Comparison of ENCODE assay signal across 40 mouse cellular contexts in genomic region chr19:46074266-46074665, GRCm38 (mm10). TPM values are rescaled to one million over a fixed set of nuclear protein-coding genes. Genes with fewer than 3 reads are reported as not detected.
DNase-seq lines count a peak whose midpoint lies in the region; ATAC-seq and TF ChIP-seq lines count a peak whose summit lies in the region.
"Had no signal": no experiment of that assay in that cellular context is flagged by ENCODE, and none has a peak within 500 bp of the region (broad histone marks: within the 10 kb centered on the region; RNA-seq: fewer than 3 reads in every experiment).

No protein-coding gene starts in this region.

- H3K36me3 ChIP-seq in ES-Bruce4 (ENCODE audit: control insufficient read depth, insufficient read depth, low read length, poor library complexity, severe bottlenecking) = peaks cover 29% of the 10 kb centered on the region
- H3K36me3 ChIP-seq in liver, embryonic 12.5 days = peaks cover 70% of the 10 kb centered on the region
- H3K36me3 ChIP-seq in liver, postnatal 0 days (replicated peaks; ENCODE audit: insufficient read depth, low read length) = peaks cover 48% of the 10 kb centered on the region

- peaks cover 5% of the 10 kb centered on the region for H3K4me1 ChIP-seq in ES-Bruce4 (ENCODE audit: control insufficient read depth, insufficient read depth, low read length)
- peaks cover 53% of the 10 kb centered on the region for H3K4me1 ChIP-seq in liver, embryonic 12.5 days
- H3K4me1 ChIP-seq in liver, postnatal 0 days (ENCODE audit: insufficient read depth) = peaks cover 17% of the 10 kb centered on the region

- TF ChIP-seq POLR2A in ES-Bruce4 (IDR thresholded peaks at IDR 0.05; ENCODE audit: insufficient read depth, low read length) = no peak

- peak overlapping the region; percentile 82 for H3K4me2 ChIP-seq in liver, embryonic 12.5 days
- no peak overlapping the region for H3K4me2 ChIP-seq in liver, postnatal 0 days (ENCODE audit: low read depth, low read length)
- H3K4me2 ChIP-seq: forebrain, embryonic 12.5 days; limb, embryonic 15.5 days; neural tube, embryonic 12.5 days had no signal

- no peak for TF ChIP-seq CTCF in ES-Bruce4 (IDR thresholded peaks at IDR 0.05; ENCODE audit: low read depth, low read length)
- TF ChIP-seq CTCF in liver, postnatal 0 days (IDR thresholded peaks at IDR 0.05; ENCODE audit: low read depth) = no peak

- no peak overlapping the region for H3K4me3 ChIP-seq in ES-Bruce4 (ENCODE audit: low read depth, low read length)
- no peak overlapping the region for H3K4me3 ChIP-seq in liver, embryonic 12.5 days
- H3K4me3 ChIP-seq in liver, postnatal 0 days (ENCODE audit: low read depth, low read length) = no peak overlapping the region
- H3K4me3 ChIP-seq: embryonic facial prominence, embryonic 13.5 days; erythroblast, embryonic 14.5 days; forebrain, embryonic 12.5 days; heart, adult 2 months; heart, embryonic 12.5 days; lung, embryonic 15.5 days; megakaryocyte, embryonic 14.5 days; neural tube, embryonic 12.5 days had no signal

- H3K27me3 ChIP-seq in ES-Bruce4 (ENCODE audit: control insufficient read depth, insufficient read depth, low read length, poor library complexity, severe bottlenecking) = no peaks in the 10 kb centered on the region
- H3K27me3 ChIP-seq in liver, embryonic 12.5 days (replicated peaks) = no peaks in the 10 kb centered on the region
- H3K27me3 ChIP-seq in liver, postnatal 0 days (ENCODE audit: insufficient read depth, low read length) = no peaks in the 10 kb centered on the region
- H3K27me3 ChIP-seq: embryonic facial prominence, embryonic 13.5 days; forebrain, embryonic 12.5 days; heart, embryonic 12.5 days; kidney, embryonic 15.5 days; limb, embryonic 15.5 days; lung, embryonic 15.5 days; megakaryocyte, embryonic 14.5 days; neural tube, embryonic 12.5 days had no signal

- peak; percentile 64 for DNase-seq in c-Kit-positive CD71-positive TER-119-positive erythroid progenitor cells, embryonic 14.5 days (ENCODE audit: low spot score)
- no peak for DNase-seq in liver, postnatal 0 days
- no peak for DNase-seq in lung, postnatal 4 days
- DNase-seq in urinary bladder, adult 2 months (ENCODE audit: low spot score) = no peak
- DNase-seq in adrenal gland, postnatal 25 days = no peak
- DNase-seq: adrenal gland, postnatal 10 days; cerebellum, adult 18-20 months; cerebellum, postnatal 10 days; forebrain, postnatal 0 days; heart, adult 2 months; heart, postnatal 4 days; kidney, adult 11 months; kidney, postnatal 25 days; lung, postnatal 36 days; right cerebral cortex, adult 18-20 months; right cerebral cortex, postnatal 4 days; thymus, adult 2 months; thymus, postnatal 36 days had no signal

- peak overlapping the region; percentile 98 for H3K27ac ChIP-seq in ES-Bruce4 (ENCODE audit: insufficient read depth, low read length)
- peak overlapping the region; percentile 89 for H3K27ac ChIP-seq in liver, embryonic 12.5 days
- peak overlapping the region; percentile 40; the same call in 1 of the 2 replicates for H3K27ac ChIP-seq in liver, postnatal 0 days (ENCODE audit: low read depth)
- H3K27ac ChIP-seq: forebrain, embryonic 12.5 days; heart, adult 2 months; hindbrain, embryonic 14.5 days; lung, embryonic 15.5 days; neural tube, embryonic 12.5 days had no signal

- no peaks in the 10 kb centered on the region for H3K9me3 ChIP-seq in ES-Bruce4 (replicated peaks; ENCODE audit: control insufficient read depth, insufficient read depth, low read length, poor library complexity, severe bottlenecking)
- H3K9me3 ChIP-seq in liver, embryonic 12.5 days (replicated peaks) = no peaks in the 10 kb centered on the region
- no peaks in the 10 kb centered on the region for H3K9me3 ChIP-seq in liver, postnatal 0 days (ENCODE audit: low read length)
- H3K9me3 ChIP-seq: embryonic facial prominence, embryonic 13.5 days; forebrain, embryonic 12.5 days; heart, embryonic 12.5 days; kidney, embryonic 15.5 days; limb, embryonic 10.5 days; limb, embryonic 15.5 days; lung, embryonic 15.5 days; megakaryocyte, embryonic 14.5 days; neural tube, embryonic 12.5 days had no signal

- 43% methylated on average over 5 of the region's 5 CpGs for WGBS in liver, embryonic 12.5 days (ENCODE audit: insufficient replicate concordance)
- 66% methylated on average over 5 of the region's 5 CpGs for WGBS in liver, postnatal 0 days (ENCODE audit: insufficient replicate concordance)

- H3K9ac ChIP-seq in ES-Bruce4 (ENCODE audit: low read depth, poor library complexity, severe bottlenecking) = peak overlapping the region; percentile 33
- H3K9ac ChIP-seq in liver, embryonic 12.5 days = peak overlapping the region; percentile 33; the same call in 1 of the 2 replicates
- H3K9ac ChIP-seq in liver, postnatal 0 days (replicated peaks) = no peak overlapping the region
- H3K9ac ChIP-seq: embryonic facial prominence, embryonic 13.5 days; forebrain, embryonic 12.5 days; forebrain, postnatal 0 days; heart, embryonic 12.5 days; hindbrain, embryonic 14.5 days; kidney, embryonic 15.5 days; limb, embryonic 15.5 days; lung, embryonic 15.5 days; neural tube, embryonic 12.5 days had no signal

- TF ChIP-seq EP300 in ES-Bruce4 (IDR thresholded peaks at IDR 0.05; ENCODE audit: insufficient read depth, low read depth, low read length) = no peak
- 0 out of 2 replicates have a peak, but pooled peaks have one; percentile 23 for TF ChIP-seq EP300 in liver, postnatal 0 days (IDR thresholded peaks at IDR 0.05; ENCODE audit: low read depth)

- ATAC-seq in liver, embryonic 12.5 days = peak; percentile 45; the same call in 1 of the 2 replicates
- ATAC-seq in liver, postnatal 0 days = no peak
- ATAC-seq: forebrain, postnatal 0 days; inflammation-experienced regulatory T-cells, adult 6 months; midbrain, embryonic 16.5 days had no signal

RNA-seq across cellular contexts. Expression of gene Nolc1, which starts 1.4 kb away (rescaled TPM):
- 157 and 164 TPM in 2 replicates for polyA plus RNA-seq in ES-Bruce4 (2011; ENCODE audit: insufficient read depth, insufficient read length, low read depth, missing spikeins)
- 136 and 147 TPM in 2 replicates for polyA plus RNA-seq in liver, embryonic 12.5 days (2016; fragmentation: Nextera tagmentation; extraction: Ambion mirVana)
- polyA plus RNA-seq in liver, postnatal 0 days (2015; fragmentation: Nextera tagmentation; extraction: Ambion mirVana) = 23.1 and 26.9 TPM in 2 replicates
- polyA plus RNA-seq in urinary bladder, adult 2 months (2012; rRNA removed) = 27.7 and 30.1 TPM in 2 replicates
- 43.4 and 54.5 TPM in 2 replicates for total RNA-seq in adrenal gland, postnatal 25 days (2021)

RNA-seq across cellular contexts. Expression of gene Ldb1, which starts 29.3 kb away (rescaled TPM):
- polyA plus RNA-seq in ES-Bruce4 (2011; ENCODE audit: insufficient read depth, insufficient read length, low read depth, missing spikeins) = 146 and 155 TPM in 2 replicates
- 53.2 and 53.4 TPM in 2 replicates for polyA plus RNA-seq in liver, embryonic 12.5 days (2016; fragmentation: Nextera tagmentation; extraction: Ambion mirVana)
- 32.3 and 34.4 TPM in 2 replicates for polyA plus RNA-seq in liver, postnatal 0 days (2015; fragmentation: Nextera tagmentation; extraction: Ambion mirVana)
- 222 and 238 TPM in 2 replicates for polyA plus RNA-seq in urinary bladder, adult 2 months (2012; rRNA removed)
- total RNA-seq in adrenal gland, postnatal 25 days (2021) = 76.2 and 94.9 TPM in 2 replicates

RNA-seq across cellular contexts. Expression of gene Pprc1, which starts 29.6 kb away (rescaled TPM):
- polyA plus RNA-seq in ES-Bruce4 (2011; ENCODE audit: insufficient read depth, insufficient read length, low read depth, missing spikeins) = 114 and 141 TPM in 2 replicates
- polyA plus RNA-seq in liver, embryonic 12.5 days (2016; fragmentation: Nextera tagmentation; extraction: Ambion mirVana) = 34.8 and 36.0 TPM in 2 replicates
- 7.7 and 8.1 TPM in 2 replicates for polyA plus RNA-seq in liver, postnatal 0 days (2015; fragmentation: Nextera tagmentation; extraction: Ambion mirVana)
- polyA plus RNA-seq in urinary bladder, adult 2 months (2012; rRNA removed) = 15.4 and 17.9 TPM in 2 replicates
- 25.7 and 32.7 TPM in 2 replicates for total RNA-seq in adrenal gland, postnatal 25 days (2021)

RNA-seq across cellular contexts. Expression of gene Elovl3, which starts 57.4 kb away (rescaled TPM):
- not detected in 2 replicates for polyA plus RNA-seq in ES-Bruce4 (2011; ENCODE audit: insufficient read depth, insufficient read length, low read depth, missing spikeins)
- not detected in 2 replicates for polyA plus RNA-seq in liver, embryonic 12.5 days (2016; fragmentation: Nextera tagmentation; extraction: Ambion mirVana)
- 0.24 and 0.26 TPM in 2 replicates for polyA plus RNA-seq in liver, postnatal 0 days (2015; fragmentation: Nextera tagmentation; extraction: Ambion mirVana)
- not detected in 2 replicates for polyA plus RNA-seq in urinary bladder, adult 2 months (2012; rRNA removed)
- total RNA-seq in adrenal gland, postnatal 25 days (2021) = 4.7 and 10.9 TPM in 2 replicates
- total RNA-seq: common myeloid progenitor, adult 5-6 weeks; forebrain, postnatal 0 days; gastrocnemius, adult 8-10 months; gastrocnemius, postnatal 4 days; heart, postnatal 4 days; layer of hippocampus, adult 18-20 months; layer of hippocampus, postnatal 25 days had no signal
- polyA plus RNA-seq: erythroblast, embryonic 14.5 days; forebrain, embryonic 12.5 days; heart, embryonic 12.5 days; heart, postnatal 0 days; hindbrain, embryonic 14.5 days; inflammation-experienced regulatory T-cells, adult 6 months; kidney, embryonic 15.5 days; lung, embryonic 15.5 days; neural tube, embryonic 12.5 days; spleen, adult 2 months had no signal

Comparison
In these comparisons a context has a peak if more than half of its experiments do, and no peak if none do; other contexts are left out.
1. H3K27ac ChIP-seq: peak in every context shown above with its lines; median percentile 98 in ES-Bruce4; 89 in liver, embryonic 12.5 days; 40 in liver, postnatal 0 days.